Mouse (Mus musculus) left cerebral cortex, adult 11 months (tissue): ENCODE measurements around the gene Vmn1r73.

Source experiments
- DNase-seq: peaks from one replicate; pipeline ENCODE4 v3.0.0; 2022; ENCODE audit warnings: low spot score

Gene Vmn1r73

DNA sequence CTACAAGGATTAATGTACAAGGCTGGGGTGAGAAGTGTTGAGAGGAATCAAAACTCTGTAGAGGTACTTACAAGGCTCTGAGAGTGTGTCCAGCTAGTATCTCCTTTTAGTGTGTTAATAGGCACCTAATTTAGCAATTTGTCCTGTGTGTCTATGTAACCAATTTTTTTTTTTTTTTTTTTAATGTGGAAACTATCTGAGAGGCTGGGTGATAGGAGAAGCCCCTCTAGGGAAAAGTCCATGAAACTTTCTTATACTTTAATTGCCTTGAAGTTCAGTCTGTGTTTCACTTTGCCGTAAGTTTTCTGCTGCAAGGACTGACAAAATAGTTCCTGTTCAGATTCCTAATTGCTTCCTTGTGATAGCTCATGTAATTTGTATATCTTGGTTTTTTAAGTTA is at the start of gene Vmn1r73:
TSS of gene Vmn1r73 (plus strand) at position 301 of the 400 bp plus-strand sequence.
- DNase-seq = no peak
